Mouse (Mus musculus): ENCODE measurements around the gene Tnfsf18. TPM values are rescaled to one million over a fixed set of nuclear protein-coding genes. Genes with fewer than 3 reads are reported as not detected.

Tnfsf18 gene
- polyA plus RNA-seq, 2 experiments from 2014 or later = not detected

Other genes with a start within 250 kb of the Tnfsf18 start
- gene Prdx6, start 243.4 kb upstream of the Tnfsf18 start, polyA plus RNA-seq (2017; shearing (Covaris generic)) = 100 to 1,000 TPM; 272 to 325 TPM
- gene Tnfsf4, start 99.2 kb upstream of the Tnfsf18 start, polyA plus RNA-seq (2017; shearing (Covaris generic)) = 1 to 10 TPM in 1 of 2 experiments, under 1 TPM in 1; 0.35 to 1.3 TPM

Measured in CD4-positive, CD25-positive, alpha-beta regulatory T cell, adult 4 months (primary cell).